ENCODE assay signal across 11 mouse cellular contexts in genomic region chr16:30022890-30023797, GRCm38 (mm10). TPM values are rescaled to one million over a fixed set of nuclear protein-coding genes. Genes with fewer than 3 reads are reported as not detected.
DNase-seq lines count a peak whose midpoint lies in the region; ATAC-seq lines count a peak whose summit lies in the region.
"Had no signal": no experiment of that assay in that cellular context is flagged by ENCODE, and none has a peak within 500 bp of the region (broad histone marks: within the 10 kb centered on the region; RNA-seq: fewer than 3 reads in every experiment).

No protein-coding gene starts in this region.

- no peak overlapping the region for H3K4me3 ChIP-seq in hindbrain, embryonic 15.5 days
- H3K4me3 ChIP-seq in hindbrain, embryonic 12.5 days = no peak overlapping the region
- no peak overlapping the region for H3K4me3 ChIP-seq in forebrain, embryonic 10.5 days
- H3K4me3 ChIP-seq in macrophage (ENCODE audit: inconsistent target) = no peak overlapping the region
- H3K4me3 ChIP-seq: gastrocnemius, adult 2 months; lung, embryonic 15.5 days; stomach, embryonic 15.5 days had no signal

- no peaks in the 10 kb centered on the region for H3K36me3 ChIP-seq in hindbrain, embryonic 15.5 days
- no peaks in the 10 kb centered on the region for H3K36me3 ChIP-seq in hindbrain, embryonic 12.5 days
- H3K36me3 ChIP-seq in forebrain, embryonic 10.5 days (replicated peaks) = no peaks in the 10 kb centered on the region
- no peaks in the 10 kb centered on the region for H3K36me3 ChIP-seq in macrophage (ENCODE audit: inconsistent target)
- H3K36me3 ChIP-seq: lung, embryonic 15.5 days; stomach, embryonic 15.5 days had no signal

- 61% methylated on average over 16 of the region's 16 CpGs for WGBS in hindbrain, embryonic 15.5 days
- WGBS in hindbrain, embryonic 12.5 days = 57% methylated on average over 16 of the region's 16 CpGs
- 54% methylated on average over 16 of the region's 16 CpGs for WGBS in forebrain, embryonic 10.5 days
- 42% methylated on average over 15 of the region's 16 CpGs for WGBS in macrophage (ENCODE audit: missing documents)

- no peaks in the 10 kb centered on the region for H3K9me3 ChIP-seq in hindbrain, embryonic 15.5 days
- no peaks in the 10 kb centered on the region for H3K9me3 ChIP-seq in hindbrain, embryonic 12.5 days (replicated peaks)
- H3K9me3 ChIP-seq in forebrain, embryonic 10.5 days = no peaks in the 10 kb centered on the region
- H3K9me3 ChIP-seq: lung, embryonic 15.5 days; stomach, embryonic 15.5 days had no signal

- peak; percentile 61 for ATAC-seq in hindbrain, embryonic 15.5 days (ENCODE audit: low FRiP score, low read depth)
- ATAC-seq in hindbrain, embryonic 12.5 days (ENCODE audit: low FRiP score) = no peak

- H3K27ac ChIP-seq in hindbrain, embryonic 15.5 days (replicated peaks) = no peak overlapping the region; the same call in 1 of the 2 replicates
- H3K27ac ChIP-seq in hindbrain, embryonic 12.5 days = no peak overlapping the region
- H3K27ac ChIP-seq in forebrain, embryonic 10.5 days = peak overlapping the region; percentile 57
- H3K27ac ChIP-seq in macrophage = 0 out of 2 replicates have a peak overlapping the region, but pooled peaks have one; percentile 1
- H3K27ac ChIP-seq: gastrocnemius, adult 2 months; lung, embryonic 15.5 days; stomach, embryonic 15.5 days had no signal

- H3K79me2 ChIP-seq in macrophage (ENCODE audit: inconsistent target) = no peaks in the 10 kb centered on the region

- peaks cover 25% of the 10 kb centered on the region for H3K4me1 ChIP-seq in hindbrain, embryonic 15.5 days (replicated peaks)
- H3K4me1 ChIP-seq in hindbrain, embryonic 12.5 days = peaks cover 38% of the 10 kb centered on the region
- H3K4me1 ChIP-seq in forebrain, embryonic 10.5 days = peaks cover 78% of the 10 kb centered on the region

- H3K4me2 ChIP-seq in hindbrain, embryonic 15.5 days = peak overlapping the region; percentile 13; the same call in 1 of the 2 replicates
- H3K4me2 ChIP-seq in hindbrain, embryonic 12.5 days (replicated peaks) = no peak overlapping the region
- H3K4me2 ChIP-seq: lung, embryonic 15.5 days; stomach, embryonic 15.5 days had no signal

- no peak overlapping the region for H3K9ac ChIP-seq in hindbrain, embryonic 15.5 days
- H3K9ac ChIP-seq in hindbrain, embryonic 12.5 days = no peak overlapping the region
- H3K9ac ChIP-seq: lung, embryonic 15.5 days; stomach, embryonic 15.5 days had no signal

- DNase-seq in B cell, adult 2 months = peak; percentile 63 to 70
- DNase-seq in forebrain, embryonic 10.5 days (ENCODE audit: extremely low spot score, low spot score) = no peak
- no peak for DNase-seq in adrenal gland, postnatal 10 days
- no peak for DNase-seq in urinary bladder, adult 18-20 months (ENCODE audit: low spot score in 2 of 2)
- no peak for DNase-seq in cerebellum, adult 11-12 months
- DNase-seq: gastrocnemius, adult 2 months had no signal

- peaks cover 14% of the 10 kb centered on the region; the same call in 1 of the 2 replicates for H3K27me3 ChIP-seq in hindbrain, embryonic 15.5 days
- peaks cover 60% of the 10 kb centered on the region for H3K27me3 ChIP-seq in hindbrain, embryonic 12.5 days
- H3K27me3 ChIP-seq in forebrain, embryonic 10.5 days (ENCODE audit: poor library complexity, severe bottlenecking) = peaks cover 88% of the 10 kb centered on the region
- H3K27me3 ChIP-seq: lung, embryonic 15.5 days; stomach, embryonic 15.5 days had no signal

RNA-seq across cellular contexts. Expression of gene Hes1, which starts 41.0 kb away (rescaled TPM):
- polyA plus RNA-seq in hindbrain, embryonic 15.5 days (2015; fragmentation: Nextera tagmentation; extraction: Ambion mirVana) = 14.5 and 17.0 TPM in 2 replicates
- 39.5 and 40.3 TPM in 2 replicates for polyA plus RNA-seq in hindbrain, embryonic 12.5 days (2016; fragmentation: Nextera tagmentation; extraction: Ambion mirVana)
- 42.5 and 49.0 TPM in 2 replicates for polyA plus RNA-seq in forebrain, embryonic 10.5 days (2016; fragmentation: Nextera tagmentation; extraction: Ambion mirVana)
- 1 to 10 TPM in 2 of 26 experiments, not detected in 24; 1.7 to 1.8 TPM for total RNA-seq in macrophage (2018; cell fraction: chromatin; rRNA removed)
- under 1 TPM in 1 of 26 experiments, not detected in 25; 0.14 TPM for total RNA-seq in macrophage (2018; cell fraction: cytosol; rRNA removed)
- total RNA-seq in macrophage (2018; cell fraction: nucleus; rRNA removed) = 1 to 10 TPM in 1 of 26 experiments, not detected in 25; 1.5 TPM
- polyA plus RNA-seq in macrophage (2018) = not detected in 3 replicates
- 10 to 100 TPM; 28.7 to 35.5 TPM for total RNA-seq in adrenal gland, postnatal 10 days (2021)

Comparison
In these comparisons a context has a peak if more than half of its experiments do, and no peak if none do; other contexts are left out.
1. H3K27ac ChIP-seq: peak in forebrain, embryonic 10.5 days (single experiment) and macrophage (single experiment); none in hindbrain, embryonic 15.5 days (single experiment) and hindbrain, embryonic 12.5 days (single experiment).
2. DNase-seq: peak in B cell, adult 2 months (2 of 2); none in forebrain, embryonic 10.5 days (single experiment), adrenal gland, postnatal 10 days (single experiment), urinary bladder, adult 18-20 months (0 of 2) and cerebellum, adult 11-12 months (single experiment).
3. RNA of gene Hes1, which starts 41.0 kb away (polyA plus RNA-seq): 42.5 to 49.0 TPM in forebrain, embryonic 10.5 days, 39.5 to 40.3 TPM in hindbrain, embryonic 12.5 days and 14.5 to 17.0 TPM in hindbrain, embryonic 15.5 days; not detected in macrophage; every median in the first group is over 10 times any median in the second.